Mouse (Mus musculus) brain, embryonic 18.5 days (tissue): ENCODE data around the gene AC129217.1.

ENCODE experiments used
- DNase-seq: peaks from one replicate; pipeline ENCODE4 v3.0.0-alpha.2; 2012; ENCODE audit warnings: low read depth, low spot score

Gene AC129217.1

DNA sequence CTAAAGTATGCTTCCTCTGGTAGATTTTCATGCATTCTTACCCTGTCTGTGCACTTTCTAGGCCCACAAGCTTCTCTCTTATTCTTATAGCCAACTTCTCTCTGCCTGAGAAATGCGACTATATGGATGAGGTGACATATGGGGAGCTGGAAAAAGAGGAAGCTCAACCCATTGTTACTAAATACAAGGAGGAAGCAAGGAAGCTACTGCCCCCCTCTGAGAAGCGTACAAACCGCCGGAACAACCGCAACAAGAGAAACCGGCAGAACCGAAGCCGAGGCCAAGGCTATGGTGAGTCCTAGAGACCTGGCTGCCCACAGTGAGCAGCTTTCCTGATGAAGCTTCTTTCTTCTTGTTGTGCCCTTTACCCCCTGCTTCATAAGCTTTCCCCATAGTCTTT lies at the start of gene AC129217.1:
AC129217.1 (plus strand) TSS at position 114 of the 400 bp plus-strand sequence.
- no peak for DNase-seq

- peak; percentile 92 for DNase-seq
These were observed 43.4 kb upstream of the AC129217.1 start, which contains the start of gene Taf6l for GRCm38 (mm10) chr19:8786008-8786781. TSS of gene Taf6l (minus strand) at chr19:8786417.

DNA sequence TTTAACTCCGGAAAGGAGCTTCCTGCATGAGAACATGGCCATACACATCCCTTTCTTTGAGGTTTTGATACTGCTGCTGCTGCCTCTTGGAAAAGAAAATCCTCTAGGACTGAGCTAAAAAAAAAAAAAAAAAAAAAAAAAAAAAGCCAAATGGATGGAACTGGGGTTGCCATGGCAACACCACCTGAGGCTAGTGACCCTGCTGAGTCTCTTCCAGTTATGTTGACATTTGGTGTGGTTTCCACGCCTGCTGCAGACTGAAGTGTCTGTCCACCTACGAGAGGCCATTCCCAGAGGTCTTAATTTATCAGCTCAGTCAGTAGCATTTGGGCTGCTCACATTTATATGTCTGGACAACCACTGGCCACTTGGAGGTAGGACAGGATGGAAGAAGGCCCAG lies 41.1 kb upstream of the AC129217.1 start:
- no peak for DNase-seq

- DNase-seq = no peak
These were observed 40.4 kb upstream of the AC129217.1 start for GRCm38 (mm10) chr19:8789171-8789570.

- DNase-seq = no peak
These were observed 39.4 kb upstream of the AC129217.1 start for GRCm38 (mm10) chr19:8790171-8790570.

GRCm38 (mm10) chr19:8798264-8798946 lies 31.2 kb upstream of the AC129217.1 start, which contains the start of gene Polr2g:
TSS of gene Polr2g (minus strand) at chr19:8798577.
- DNase-seq = peak; percentile 80

- no peak for DNase-seq
These were observed 30.6 kb upstream of the AC129217.1 start for GRCm38 (mm10) chr19:8798947-8799315.

- DNase-seq = peak; percentile 98
These were observed 27.3 kb upstream of the AC129217.1 start, which contains the start of gene Zbtb3 for GRCm38 (mm10) chr19:8802130-8802821. TSS of gene Zbtb3 (plus strand) at chr19:8802555.

DNA sequence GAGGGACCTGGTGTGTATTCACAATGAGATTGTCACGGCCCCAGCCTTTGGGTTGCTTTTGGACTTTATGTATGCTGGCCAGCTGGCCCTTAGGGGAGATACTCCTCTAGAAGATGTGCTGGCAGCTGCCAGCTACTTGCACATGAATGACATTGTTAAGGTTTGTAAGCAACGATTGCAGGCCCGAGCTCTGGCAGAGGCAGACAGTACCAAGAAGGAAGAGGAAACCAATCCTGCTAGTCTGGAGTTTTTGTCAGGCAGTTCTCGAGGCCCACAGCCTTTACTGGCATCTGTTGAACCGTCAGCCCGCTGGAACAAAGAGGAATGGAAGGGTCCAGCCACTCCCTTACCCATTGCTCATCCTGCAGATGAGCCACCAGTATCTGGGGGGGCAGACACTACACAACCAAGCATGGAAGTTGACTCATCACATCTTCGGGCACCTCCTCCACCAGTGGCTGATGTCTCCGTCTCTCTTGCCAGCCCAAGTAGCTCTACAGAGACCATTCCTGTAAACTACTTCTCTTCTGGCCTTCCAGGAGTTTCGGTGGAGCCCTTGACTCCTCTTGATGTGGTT lies 26.3 kb upstream of the AC129217.1 start:
- no peak for DNase-seq

DNA sequence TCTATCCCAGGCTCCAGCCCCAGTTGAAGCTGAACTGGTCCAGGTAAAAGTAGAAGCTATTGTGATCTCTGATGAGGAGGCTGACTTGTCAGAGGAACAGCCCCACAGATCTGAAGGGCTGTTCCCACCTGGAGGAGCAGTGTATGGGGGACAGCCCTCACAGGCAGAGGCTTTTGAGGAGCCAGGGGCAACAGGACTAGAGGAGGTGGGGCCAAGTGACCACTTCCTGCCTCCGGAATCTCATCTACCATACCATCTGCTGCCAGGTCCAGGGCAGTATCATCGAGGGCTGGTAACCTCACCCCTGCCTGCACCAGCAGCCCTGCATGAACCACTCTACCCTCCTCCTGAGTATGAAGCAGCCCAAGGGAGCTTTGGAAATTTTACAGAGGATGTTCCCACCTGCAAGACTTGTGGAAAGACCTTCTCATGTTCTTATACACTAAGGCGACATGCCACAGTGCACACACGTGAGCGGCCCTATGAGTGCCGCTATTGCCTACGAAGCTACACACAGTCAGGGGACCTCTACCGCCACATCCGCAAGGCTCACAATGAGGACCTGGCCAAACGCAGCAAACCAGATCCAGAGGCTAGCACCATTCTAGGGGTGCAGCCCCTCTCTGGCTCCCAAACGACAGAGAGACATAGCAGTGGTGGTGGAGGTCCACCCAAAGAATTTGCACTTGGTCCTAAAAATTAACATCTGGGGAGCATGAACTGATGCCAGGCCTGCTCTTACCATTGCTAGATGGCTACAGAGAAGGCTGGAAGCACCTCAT lies 25.5 kb upstream of the AC129217.1 start:
- DNase-seq = no peak

DNA sequence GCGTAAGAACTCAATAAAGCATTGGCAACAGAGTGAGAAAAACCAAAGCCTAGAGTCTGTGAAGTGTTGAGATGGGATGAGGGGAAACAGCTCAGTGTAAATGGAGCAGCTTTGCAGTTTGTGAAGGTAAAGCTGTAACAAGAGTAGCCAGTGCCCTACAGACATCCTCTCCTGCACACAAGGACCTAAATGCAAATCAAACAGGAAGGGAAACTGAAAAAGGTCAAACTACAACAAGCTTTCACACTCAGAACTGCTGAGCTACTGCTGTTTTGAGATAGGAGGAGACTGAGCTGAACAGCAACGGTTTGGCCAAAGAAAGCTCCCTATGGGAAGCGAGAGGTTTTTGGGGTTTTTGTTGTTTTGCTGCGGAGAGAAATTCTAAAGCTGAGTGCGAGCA lies 22.8 kb upstream of the AC129217.1 start:
- no peak for DNase-seq

DNA sequence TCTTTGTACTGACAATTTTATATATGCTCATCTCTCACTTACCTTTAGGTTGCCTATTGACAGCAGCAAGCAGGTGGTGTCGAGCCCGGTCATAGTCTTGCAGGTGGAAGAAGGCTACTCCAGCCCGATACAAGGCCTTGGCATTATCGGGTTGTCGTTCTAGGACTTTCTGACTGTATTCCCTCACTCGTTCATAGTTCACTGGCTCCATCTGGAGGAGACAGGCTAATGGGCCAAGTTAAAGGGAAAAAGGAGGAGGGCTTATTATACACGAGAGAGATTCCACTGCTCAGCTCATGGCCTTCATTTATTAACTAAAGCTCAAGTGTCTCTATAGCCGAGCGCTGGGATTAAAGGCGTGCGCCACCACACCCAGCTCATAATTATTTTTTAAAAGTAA lies 13.8 kb upstream of the AC129217.1 start:
- no peak for DNase-seq

- no peak for DNase-seq
These were observed 12.6 kb upstream of the AC129217.1 start for GRCm38 (mm10) chr19:8817001-8817400.

GRCm38 (mm10) chr19:8818301-8818798 lies 11.2 kb upstream of the AC129217.1 start:
- DNase-seq = no peak

DNA sequence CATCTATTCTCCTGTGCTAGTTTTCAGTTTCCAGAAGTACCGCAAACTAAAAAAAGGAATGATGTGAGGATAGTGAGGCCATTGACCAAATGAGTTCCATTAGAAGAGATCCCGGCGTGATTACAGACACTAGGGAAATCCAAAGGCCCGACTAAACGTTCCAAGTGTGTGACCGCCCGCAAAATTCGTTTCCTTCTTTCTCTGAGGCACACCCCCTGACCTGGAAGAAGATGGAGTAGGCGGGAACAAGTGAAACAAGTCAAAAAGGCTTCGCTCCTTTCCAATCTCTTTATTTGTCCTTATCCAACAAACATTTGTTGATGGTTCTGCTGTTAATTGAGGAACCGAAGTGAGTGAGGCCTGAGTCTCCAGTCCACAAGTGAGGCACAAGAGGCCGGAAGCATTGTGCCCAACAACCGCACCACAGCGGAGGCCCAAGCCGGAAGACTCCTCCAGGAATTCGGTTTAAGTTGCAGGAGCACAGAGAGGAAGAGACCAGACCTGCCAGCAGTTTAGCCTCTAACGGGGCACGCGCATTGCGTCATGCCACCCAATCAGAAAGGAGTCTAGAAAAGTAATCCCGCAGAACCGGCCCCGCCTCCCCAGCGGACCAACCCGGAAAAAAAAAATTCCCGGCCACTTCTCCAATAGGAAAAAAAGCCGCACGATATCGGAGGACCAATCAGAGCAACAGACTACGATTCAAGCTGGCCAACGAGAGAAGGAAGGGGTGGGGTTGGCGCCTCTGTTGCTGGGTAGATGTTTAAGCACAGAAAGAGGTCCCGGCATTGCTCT lies 10.6 kb upstream of the AC129217.1 start, which contains the start of gene Ttc9c:
Ttc9c (minus strand) TSS at position 533 of the 795 bp plus-strand sequence.
- peak; percentile 99 for DNase-seq

GRCm38 (mm10) chr19:8819596-8820423 lies 9.8 kb upstream of the AC129217.1 start, which contains the start of gene Hnrnpul2:
TSS of gene Hnrnpul2 (plus strand) at chr19:8820010.
- peak; percentile 98 for DNase-seq

GRCm38 (mm10) chr19:8820424-8820956 lies 9.1 kb upstream of the AC129217.1 start:
- no peak for DNase-seq

DNA sequence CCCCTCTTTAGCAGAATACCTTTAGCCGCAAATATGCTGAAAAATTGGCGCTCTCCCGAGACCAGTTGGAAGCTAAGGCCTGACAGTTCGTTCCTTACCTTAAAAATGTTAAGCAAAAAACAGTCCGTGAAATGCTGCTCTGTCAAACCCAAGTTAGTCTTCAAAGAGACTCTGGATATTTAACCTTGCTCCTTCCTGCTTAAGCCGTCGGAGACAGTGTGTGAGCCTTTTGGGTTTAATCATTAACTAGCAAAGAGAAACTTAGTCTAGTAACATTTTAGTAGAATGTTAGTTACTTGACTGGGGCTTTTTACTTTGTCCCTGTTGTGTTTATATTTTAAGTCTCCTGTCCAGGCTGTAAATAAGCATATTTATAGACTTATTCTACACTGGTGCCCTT lies 8.4 kb upstream of the AC129217.1 start:
- no peak for DNase-seq

GRCm38 (mm10) chr19:8822696-8823095 lies 6.9 kb upstream of the AC129217.1 start:
- DNase-seq = no peak
